Mouse (Mus musculus) bone marrow, adult 2 months (tissue): ENCODE data around the gene Uox. TPM values are rescaled to one million over a fixed set of nuclear protein-coding genes. Genes with fewer than 3 reads are reported as not detected.

Experiments
- H3K27ac ChIP-seq: fragments of 200-500 bp; 2 replicates; pipeline ENCODE4 v1.5.1; 2012; ENCODE audit warnings: low read depth, mild to moderate bottlenecking, control low read depth, inconsistent platforms, low read length; ENCODE audit not compliant: control insufficient read depth, poor library complexity, insufficient read depth
- H3K4me1 ChIP-seq: fragments of 200-500 bp; 2 replicates; pipeline ENCODE4 v1.6.1; 2011; ENCODE audit warnings: low read length; ENCODE audit not compliant: control insufficient read depth, insufficient read depth
- H3K4me3 ChIP-seq: fragments of 200-500 bp; replicated peaks from 2 replicates; pipeline ENCODE3; 2011; ENCODE audit warnings: mild to moderate bottlenecking, low read depth, low read length, control low read depth; ENCODE audit not compliant: control insufficient read depth
- CTCF ChIP-seq: fragments of 200-500 bp; IDR thresholded peaks from 2 replicates; pipeline ENCODE4 v1.5.1; 2011; ENCODE audit warnings: low read length, control low read depth; ENCODE audit not compliant: control insufficient read depth, insufficient read depth
- POLR2A ChIP-seq: fragments of 200-500 bp; IDR thresholded peaks from 2 replicates; pipeline ENCODE4 v1.6.1; 2011; ENCODE audit warnings: low read depth, mild to moderate bottlenecking, control low read depth, low read length, borderline replicate concordance; ENCODE audit not compliant: control insufficient read depth
- WGBS: fragments of 180-500 bp; shearing (Covaris S2); methylation state at CpG from one replicate; pipeline ENCODE4 v1.1.7; 2018; 5-methylcytosine and 5-hydroxymethylcytosine counted together
- polyA plus RNA-seq: library from polyadenylated mRNA; stranded (reverse); fragments of >200 nt; gene quantifications from 2 replicates; pipeline ENCODE4 v1.2.4, GENCODE M21; 2011; ENCODE audit warnings: low replicate concordance; ENCODE audit not compliant: missing spikeins, insufficient read depth, insufficient read length

Gene Uox
- polyA plus RNA-seq, 1 experiment, result 3.8 TPM

- H3K4me3 ChIP-seq, result no peak overlapping the region
- H3K4me1 ChIP-seq, result no peaks in the 10 kb centered on the region; the same call in 1 of the 2 replicates
- no peak overlapping the region for H3K27ac ChIP-seq
- no peak for TF ChIP-seq POLR2A
- TF ChIP-seq CTCF, result no peak
- 59% methylated on average over 14 of the region's 14 CpGs for WGBS
Observed at GRCm38 (mm10) chr3:146620555-146621249, 50.5 kb downstream of the Uox start.

- TF ChIP-seq CTCF (no peak), POLR2A (no peak)
- H3K4me3 ChIP-seq, result no peak overlapping the region
- WGBS, result 80% methylated on average over 11 of the region's 11 CpGs
- H3K4me1 ChIP-seq, result no peaks in the 10 kb centered on the region; the same call in 1 of the 2 replicates
- H3K27ac ChIP-seq, result no peak overlapping the region
Observed at GRCm38 (mm10) chr3:146621966-146622365, 51.7 kb downstream of the Uox start.

DNA sequence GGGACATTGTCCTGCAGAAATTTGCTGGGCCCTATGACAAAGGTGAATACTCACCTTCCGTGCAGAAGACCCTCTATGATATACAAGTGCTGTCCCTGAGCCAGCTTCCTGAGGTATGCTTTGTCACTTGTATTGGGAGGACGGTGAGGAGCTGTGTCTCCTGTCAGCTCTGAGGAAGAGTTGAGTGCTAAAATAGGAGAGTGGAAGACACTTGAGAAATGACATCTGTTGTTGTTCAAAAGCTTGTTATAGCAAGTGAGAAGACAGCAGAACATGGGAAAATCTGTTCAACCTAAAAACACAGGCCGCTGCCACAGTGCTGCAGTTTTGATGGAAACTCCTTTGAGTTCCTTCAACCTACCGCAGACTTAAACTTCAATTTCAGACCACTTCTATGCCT is 55.5 kb downstream of the Uox start:
- no peak for TF ChIP-seq POLR2A
- TF ChIP-seq CTCF, result no peak
- Histone ChIP-seq H3K4me1 (no peaks in the 10 kb centered on the region), H3K4me3 (no peak overlapping the region), H3K27ac (no peak overlapping the region)
- WGBS, result 89% methylated on average over 4 of the region's 4 CpGs

DNA sequence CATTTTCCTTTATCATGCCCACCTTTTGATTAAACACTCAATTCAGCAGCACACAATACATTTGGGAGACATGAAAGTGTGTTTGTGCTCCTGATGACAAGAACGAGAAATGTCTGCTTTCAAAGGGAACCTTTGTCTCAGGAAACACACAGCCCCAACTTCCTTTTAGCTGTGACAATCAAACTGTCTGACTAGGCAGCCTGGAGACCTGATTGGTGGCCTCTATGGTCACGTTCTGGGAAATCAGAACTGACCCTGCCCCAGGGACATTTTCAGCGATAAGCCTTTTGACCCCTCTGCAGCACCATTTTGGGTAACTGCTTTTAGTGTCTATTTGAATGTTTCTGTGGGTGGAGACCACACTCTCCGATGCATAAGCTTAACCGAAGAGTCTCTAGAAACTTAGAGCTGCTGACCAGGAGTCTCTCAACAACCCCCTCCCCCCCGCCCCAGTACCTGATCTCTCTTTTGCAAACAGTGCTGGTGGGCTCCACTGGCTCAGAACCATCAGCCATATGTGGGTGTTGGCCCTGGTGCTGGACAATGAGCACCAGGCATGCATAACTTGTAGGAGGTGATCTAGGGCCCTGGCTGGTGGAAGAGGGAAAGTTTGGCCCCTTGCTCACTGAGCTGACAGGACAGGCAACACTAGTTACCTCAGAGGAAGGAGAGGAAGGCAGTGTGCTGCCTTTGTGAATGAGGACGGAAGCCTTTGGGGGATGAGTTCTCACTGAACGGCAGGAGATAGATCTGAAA is 58.2 kb downstream of the Uox start:
- no peak overlapping the region for H3K27ac ChIP-seq
- no peak overlapping the region for H3K4me3 ChIP-seq
- TF ChIP-seq POLR2A (no peak), CTCF (no peak)
- 39% methylated on average over 8 of the region's 8 CpGs for WGBS
- no peaks in the 10 kb centered on the region for H3K4me1 ChIP-seq

GRCm38 (mm10) chr3:146632506-146632905 is 62.3 kb downstream of the Uox start:
- TF ChIP-seq POLR2A, result no peak
- no peak for TF ChIP-seq CTCF
- no peak overlapping the region for H3K4me3 ChIP-seq
- WGBS, result 67% methylated on average over 5 of the region's 5 CpGs

DNA sequence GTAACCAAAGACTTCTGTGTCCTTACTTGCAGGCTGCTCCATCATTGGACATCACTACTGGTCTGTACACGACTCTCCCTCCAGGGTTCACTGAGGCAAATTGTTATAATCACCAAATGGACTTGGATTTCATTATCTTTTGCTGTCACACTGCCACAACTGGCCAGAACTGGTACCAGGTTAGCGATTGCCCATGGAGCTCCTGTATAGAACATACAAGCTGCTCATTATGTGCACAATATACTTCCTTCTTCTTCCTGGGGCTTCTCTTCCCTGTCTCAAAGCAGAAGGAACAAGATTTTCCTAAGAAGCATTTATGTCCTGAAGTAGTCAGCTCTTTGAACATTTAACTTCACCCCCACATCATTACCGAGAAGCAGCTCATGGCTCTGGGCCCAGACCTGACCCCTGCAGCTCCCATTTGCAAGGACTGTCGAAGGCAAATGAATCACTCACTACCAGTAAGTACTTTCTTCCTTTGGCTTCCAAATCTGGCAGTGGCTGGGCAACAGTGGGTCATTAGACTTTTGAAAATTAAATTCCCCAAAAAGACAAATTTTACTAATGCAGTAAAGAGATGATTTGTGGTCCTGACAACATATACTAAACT is 71.7 kb downstream of the Uox start:
- no peak overlapping the region for H3K27ac ChIP-seq
- H3K4me1 ChIP-seq, result no peaks in the 10 kb centered on the region
- no peak for TF ChIP-seq CTCF
- no peak for TF ChIP-seq POLR2A
- no peak overlapping the region for H3K4me3 ChIP-seq
- 46% methylated on average over 4 of the region's 4 CpGs for WGBS

More at GRCm38 (mm10) chr3:146632506-146632905, 62.3 kb downstream of the Uox start:
- H3K4me1 ChIP-seq, result no peaks in the 10 kb centered on the region
- no peak overlapping the region for H3K27ac ChIP-seq

DNA sequence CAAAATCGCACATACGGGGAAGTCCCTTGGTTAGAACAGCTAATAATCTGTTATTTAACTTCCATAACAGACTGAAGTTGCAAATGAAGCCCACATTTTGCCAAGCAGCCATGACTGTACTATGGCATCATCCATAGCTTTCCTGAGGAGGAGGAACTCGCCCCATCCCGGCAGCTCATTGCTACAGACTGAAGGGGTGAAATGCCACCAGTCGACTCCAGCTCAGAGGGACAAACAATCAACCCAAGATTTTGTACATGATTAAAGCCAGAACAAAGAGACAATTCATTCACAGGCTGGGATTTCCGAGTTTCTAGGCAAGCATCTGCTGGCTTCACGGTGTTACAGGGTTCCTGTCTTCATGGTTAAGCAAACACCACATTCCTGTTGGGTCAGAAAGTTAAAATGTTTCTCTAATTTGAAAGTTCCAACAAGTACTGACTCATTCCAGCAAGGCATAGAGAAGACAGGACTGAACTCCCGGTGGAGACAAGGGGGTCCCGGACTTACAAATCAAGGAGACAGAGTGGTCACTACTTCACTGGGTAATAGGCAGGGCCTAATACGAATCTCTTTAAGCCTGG is 79.2 kb downstream of the Uox start:
- TF ChIP-seq CTCF (no peak), POLR2A (no peak)
- WGBS, result 79% methylated on average over 10 of the region's 10 CpGs
- no peak overlapping the region for H3K27ac ChIP-seq
- H3K4me3 ChIP-seq, result no peak overlapping the region
- H3K4me1 ChIP-seq, result peaks cover 4% of the 10 kb centered on the region

DNA sequence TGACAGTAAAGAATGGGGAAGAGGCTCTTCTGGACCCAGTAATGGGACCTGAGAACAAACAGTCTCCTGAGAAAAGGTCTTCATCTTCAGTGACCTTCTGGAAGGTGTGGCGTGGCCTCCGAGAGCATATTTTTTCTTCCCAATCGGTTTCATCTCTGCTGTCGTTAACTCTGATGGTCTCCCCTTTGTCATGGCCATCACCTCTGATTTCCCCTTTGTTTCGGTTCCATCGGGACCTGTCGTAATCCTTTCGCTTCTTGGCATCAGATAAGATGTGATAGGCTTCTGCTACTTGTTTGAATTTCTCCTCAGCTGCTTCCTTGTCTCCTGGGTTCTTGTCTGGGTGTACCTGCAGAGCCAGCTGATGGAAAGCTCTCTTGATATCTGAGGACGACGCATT is 80.5 kb downstream of the Uox start:
- H3K4me1 ChIP-seq, result peaks cover 6% of the 10 kb centered on the region
- H3K27ac ChIP-seq, result no peak overlapping the region
- H3K4me3 ChIP-seq, result no peak overlapping the region
- no peak for TF ChIP-seq CTCF
- TF ChIP-seq POLR2A, result no peak
- 83% methylated on average over 10 of the region's 10 CpGs for WGBS
